Mouse (Mus musculus) G1E (cell line): ENCODE results near the gene Intu. TPM values are rescaled to one million over a fixed set of nuclear protein-coding genes. Genes with fewer than 3 reads are reported as not detected.

ENCODE experiments used
- ATAC-seq: 2 replicates; pipeline ENCODE4 v1.8.0; 2016; ENCODE audit warnings: mild to moderate bottlenecking; ENCODE audit not compliant: insufficient number of reproducible peaks, poor library complexity, low FRiP score, severe bottlenecking; ENCODE audit errors: extremely low read depth
- DNase-seq: peaks from one replicate; pipeline ENCODE4 v3.0.0; 2012; ENCODE audit warnings: low spot score
- H3K27me3 ChIP-seq: 2 replicates; pipeline ENCODE4 v1.6.1; 2012; ENCODE audit warnings: mild to moderate bottlenecking, low read length, inconsistent platforms; ENCODE audit not compliant: insufficient read depth
- H3K36me3 ChIP-seq: replicated peaks from 2 replicates; pipeline ENCODE3; 2012; ENCODE audit warnings: mild to moderate bottlenecking, inconsistent platforms
- H3K4me1 ChIP-seq: 2 replicates; pipeline ENCODE4 v1.6.1; 2012; ENCODE audit warnings: low read depth, low read length, inconsistent platforms, mixed read lengths; ENCODE audit not compliant: insufficient read depth
- H3K4me3 ChIP-seq: 2 replicates; pipeline ENCODE4 v1.5.1; 2012; ENCODE audit warnings: low read depth, mild to moderate bottlenecking, inconsistent platforms, low read length, moderate library complexity, mixed read lengths
- H3K9me3 ChIP-seq: replicated peaks from 2 replicates; pipeline ENCODE4 v1.6.1; 2012; ENCODE audit warnings: inconsistent platforms
- CTCF ChIP-seq: IDR thresholded peaks from 2 replicates; pipeline ENCODE4 v1.5.1; 2012; ENCODE audit warnings: low read depth, low read length, inconsistent platforms, mixed read lengths
- GATA1 ChIP-seq: IDR thresholded peaks from 2 replicates; pipeline ENCODE4 v1.6.1; 2012; ENCODE audit warnings: borderline replicate concordance, low read length, inconsistent platforms, mixed read lengths
- GATA2 ChIP-seq: IDR thresholded peaks from 2 replicates; pipeline ENCODE4 v1.6.1; 2012; ENCODE audit warnings: low read depth, low read length, inconsistent platforms, borderline replicate concordance
- POLR2AphosphoS5 ChIP-seq: IDR thresholded peaks from 2 replicates; pipeline ENCODE4 v1.6.1; 2012; ENCODE audit warnings: low read depth, low read length, inconsistent platforms; ENCODE audit not compliant: insufficient replicate concordance
- TAL1 ChIP-seq: conservative IDR thresholded peaks from 2 replicates; pipeline ENCODE4 v1.6.1; 2012; ENCODE audit warnings: low read depth, low read length, inconsistent platforms, mixed read lengths
- polyA plus RNA-seq: library from polyadenylated mRNA; stranded (reverse); fragments of >175 nt; gene quantifications from 2 replicates; pipeline ENCODE4 v1.2.3, GENCODE M21; 2012
- total RNA-seq, 2 experiments: library from RNA; stranded (forward) in 1 of 2; stranded (reverse) in 1 of 2; fragments of 200-1000 nt in 1 of 2; fragments of >200 nt in 1 of 2; fragmentation: Nextera tagmentation in 1 of 2; gene quantifications; 2 replicates each; pipeline ENCODE4 v1.2.3; 2014 to 2017

Intu gene
- total and polyA plus RNA-seq, 3 experiments: 1.2 to 10.9 (median 5.7) TPM

GRCm38 (mm10) chr3:40526095-40526494, 5.0 kb upstream of the Intu start:
- Histone ChIP-seq H3K4me3 (no peak overlapping the region), H3K36me3 (no peaks in the 10 kb centered on the region), H3K27me3 (no peaks in the 10 kb centered on the region), H3K4me1 (peaks cover 35% of the 10 kb centered on the region), H3K9me3 (peaks cover 7% of the 10 kb centered on the region; the same call in 1 of the 2 replicates)
- TF ChIP-seq GATA1 (no peak), TAL1 (no peak), GATA2 (no peak), CTCF (no peak), POLR2AphosphoS5 (no peak)
- DNase-seq (no peak), ATAC-seq (no peak)

- TF ChIP-seq GATA2: no peak
- TF ChIP-seq CTCF: no peak
- no peak for TF ChIP-seq POLR2AphosphoS5
- no peak for TF ChIP-seq TAL1
- no peak for TF ChIP-seq GATA1
- Histone ChIP-seq H3K4me3 (no peak overlapping the region), H3K27me3 (peaks cover 8% of the 10 kb centered on the region; the same call in 1 of the 2 replicates), H3K9me3 (peaks cover 13% of the 10 kb centered on the region), H3K36me3 (no peaks in the 10 kb centered on the region), H3K4me1 (peaks cover 35% of the 10 kb centered on the region)
- DNase-seq: no peak
- ATAC-seq: no peak
Measured at GRCm38 (mm10) chr3:40527218-40527617, 3.9 kb upstream of the Intu start.

GRCm38 (mm10) chr3:40527976-40528950, 2.8 kb upstream of the Intu start:
- H3K9me3 ChIP-seq: peaks cover 13% of the 10 kb centered on the region
- DNase-seq (no peak), ATAC-seq (peak; percentile 30)
- H3K27me3 ChIP-seq: peaks cover 8% of the 10 kb centered on the region; the same call in 1 of the 2 replicates
- H3K36me3 ChIP-seq: no peaks in the 10 kb centered on the region
- TF ChIP-seq GATA1 (no peak), CTCF (no peak), TAL1 (no peak), GATA2 (no peak), POLR2AphosphoS5 (no peak)
- H3K4me3 ChIP-seq: no peak overlapping the region; the same call in 1 of the 2 replicates
- peaks cover 29% of the 10 kb centered on the region for H3K4me1 ChIP-seq

- H3K36me3 ChIP-seq: no peaks in the 10 kb centered on the region
- peaks cover 29% of the 10 kb centered on the region for H3K4me1 ChIP-seq
- peaks cover 13% of the 10 kb centered on the region for H3K9me3 ChIP-seq
- no peak for DNase-seq
- no peak for ATAC-seq
- peaks cover 8% of the 10 kb centered on the region; the same call in 1 of the 2 replicates for H3K27me3 ChIP-seq
- H3K4me3 ChIP-seq: no peak overlapping the region
- no peak for TF ChIP-seq POLR2AphosphoS5
- TF ChIP-seq GATA2: no peak
- no peak for TF ChIP-seq CTCF
- TF ChIP-seq GATA1: no peak
- no peak for TF ChIP-seq TAL1
Measured at GRCm38 (mm10) chr3:40528958-40529357, 2.1 kb upstream of the Intu start.

GRCm38 (mm10) chr3:40530845-40531244, 241 bp upstream of the Intu start:
- no peak for ATAC-seq
- peaks cover 13% of the 10 kb centered on the region for H3K9me3 ChIP-seq
- TF ChIP-seq GATA2 (no peak), TAL1 (no peak), POLR2AphosphoS5 (no peak), CTCF (no peak), GATA1 (no peak)

GRCm38 (mm10) chr3:40532256-40532655, 1.2 kb downstream of the Intu start:
- H3K4me3 ChIP-seq: no peak overlapping the region
- DNase-seq (no peak), ATAC-seq (no peak)
- TF ChIP-seq TAL1: no peak
- no peak for TF ChIP-seq GATA2
- no peak for TF ChIP-seq GATA1
- no peak for TF ChIP-seq CTCF
- TF ChIP-seq POLR2AphosphoS5: no peak
- peaks cover 15% of the 10 kb centered on the region for H3K4me1 ChIP-seq
- peaks cover 13% of the 10 kb centered on the region for H3K9me3 ChIP-seq
- peaks cover 8% of the 10 kb centered on the region; the same call in 1 of the 2 replicates for H3K27me3 ChIP-seq
- no peaks in the 10 kb centered on the region for H3K36me3 ChIP-seq

More at GRCm38 (mm10) chr3:40530845-40531244, 241 bp upstream of the Intu start:
- H3K27me3 ChIP-seq: peaks cover 8% of the 10 kb centered on the region; the same call in 1 of the 2 replicates
- no peak for DNase-seq
- no peak overlapping the region for H3K4me3 ChIP-seq
- H3K36me3 ChIP-seq: no peaks in the 10 kb centered on the region
- H3K4me1 ChIP-seq: peaks cover 26% of the 10 kb centered on the region
